Mouse (Mus musculus) kidney, embryonic 15.5 days (tissue): ENCODE results near the gene Samt1. TPM values are rescaled to one million over a fixed set of nuclear protein-coding genes. Genes with fewer than 3 reads are reported as not detected.
"Not testable (repeated sequence)": the region's sequence is repeated elsewhere in the genome, so short reads cannot be mapped to it uniquely, and the experiment has no call there.

Experiments used
- ATAC-seq: fragments of 200-750 bp; cut with Nextera tagmentation; replicated peaks from 2 replicates; pipeline ENCODE4 v1.8.0; 2017; ENCODE audit warnings: moderate TSS enrichment; ENCODE audit not compliant: low FRiP score
- H3K27ac ChIP-seq: fragments of 300-500 bp; sonication (generic); 2 replicates; pipeline ENCODE4 v1.5.1; 2015; ENCODE audit warnings: mild to moderate bottlenecking, inconsistent platforms
- H3K27me3 ChIP-seq: fragments of 300-500 bp; sonication (generic); 2 replicates; pipeline ENCODE4 v1.6.1; 2015; ENCODE audit warnings: inconsistent platforms
- H3K36me3 ChIP-seq: fragments of 300-500 bp; sonication (generic); 2 replicates; pipeline ENCODE4 v1.6.1; 2015; ENCODE audit warnings: inconsistent platforms
- H3K4me1 ChIP-seq: fragments of 300-500 bp; sonication (generic); 2 replicates; pipeline ENCODE4 v1.6.1; 2015; ENCODE audit warnings: inconsistent platforms
- H3K4me2 ChIP-seq: fragments of 300-500 bp; sonication (generic); 2 replicates; pipeline ENCODE4 v1.6.1; 2015; ENCODE audit warnings: moderate library complexity, mild to moderate bottlenecking, inconsistent platforms
- H3K4me3 ChIP-seq: fragments of 300-500 bp; sonication (generic); replicated peaks from 2 replicates; pipeline ENCODE4 v1.5.1; 2015; ENCODE audit warnings: mild to moderate bottlenecking, inconsistent platforms
- H3K9ac ChIP-seq: fragments of 300-500 bp; sonication (generic); 2 replicates; pipeline ENCODE4 v1.6.1; 2015; ENCODE audit warnings: mild to moderate bottlenecking, inconsistent platforms
- H3K9me3 ChIP-seq: fragments of 300-500 bp; sonication (generic); replicated peaks from 2 replicates; pipeline ENCODE4 v1.6.1; 2016; ENCODE audit warnings: inconsistent platforms
- WGBS: fragments of 180-500 bp; shearing (Covaris S2); methylation state at CpG from one replicate; pipeline ENCODE4 v1.1.7; 2015; ENCODE audit warnings: mixed read lengths; 5-methylcytosine and 5-hydroxymethylcytosine counted together
- polyA plus RNA-seq: library from polyadenylated mRNA; unstranded; fragments of >200 nt; fragmentation: Nextera tagmentation; extraction: Ambion mirVana; gene quantifications from 2 replicates; pipeline ENCODE4 v1.2.1, GENCODE M21; 2015

Samt1 gene
- not detected in 2 replicates for polyA plus RNA-seq

GRCm38 (mm10) chrX:154012540-154012939, at the start of gene Samt1:
Gene Samt1, minus strand, starts transcription at chrX:154012640.
- not testable (repeated sequence) for H3K36me3 ChIP-seq, H3K4me1 ChIP-seq, H3K4me2 ChIP-seq, H3K4me3 ChIP-seq, H3K9me3 ChIP-seq, H3K9ac ChIP-seq, ATAC-seq, H3K27me3 ChIP-seq, H3K27ac ChIP-seq

GRCm38 (mm10) chrX:154054939-154055338, 42.5 kb upstream of the Samt1 start, which contains the start of gene Gm10057:
Gene Gm10057, minus strand, starts transcription at chrX:154055039.
- not testable (repeated sequence) for H3K4me1 ChIP-seq, ATAC-seq, H3K9ac ChIP-seq, H3K4me2 ChIP-seq, H3K27ac ChIP-seq, H3K27me3 ChIP-seq, H3K9me3 ChIP-seq, H3K4me3 ChIP-seq, H3K36me3 ChIP-seq

GRCm38 (mm10) chrX:154033727-154034126, 21.3 kb upstream of the Samt1 start, which contains the start of gene 4921511M17Rik:
Gene 4921511M17Rik, minus strand, starts transcription at chrX:154033827.
- H3K27me3 ChIP-seq, H3K4me3 ChIP-seq, H3K9me3 ChIP-seq, H3K4me1 ChIP-seq, H3K36me3 ChIP-seq, ATAC-seq, H3K27ac ChIP-seq, H3K4me2 ChIP-seq, H3K9ac ChIP-seq: not testable (repeated sequence)

GRCm38 (mm10) chrX:153976914-153977313, 35.5 kb downstream of the Samt1 start:
- no CpG with 5 or more reads among the region's 2 CpGs for WGBS
- H3K4me1 ChIP-seq, H3K4me2 ChIP-seq, ATAC-seq, H3K36me3 ChIP-seq, H3K9ac ChIP-seq, H3K9me3 ChIP-seq, H3K4me3 ChIP-seq, H3K27ac ChIP-seq, H3K27me3 ChIP-seq: not testable (repeated sequence)

- 28% methylated on average over 4 of the region's 4 CpGs for WGBS
- H3K36me3 ChIP-seq, H3K9me3 ChIP-seq, H3K4me2 ChIP-seq, ATAC-seq, H3K27ac ChIP-seq, H3K4me3 ChIP-seq, H3K4me1 ChIP-seq, H3K27me3 ChIP-seq, H3K9ac ChIP-seq: not testable (repeated sequence)
Observed at GRCm38 (mm10) chrX:153976467-153976866, 36.0 kb downstream of the Samt1 start.

- no peaks in the 10 kb centered on the region for H3K36me3 ChIP-seq
- no peak for ATAC-seq
- H3K4me2 ChIP-seq = no peak overlapping the region
- no peaks in the 10 kb centered on the region for H3K4me1 ChIP-seq
- H3K9ac ChIP-seq = no peak overlapping the region
- no peak overlapping the region for H3K27ac ChIP-seq
- no peaks in the 10 kb centered on the region for H3K9me3 ChIP-seq
- no peak overlapping the region for H3K4me3 ChIP-seq
- H3K27me3 ChIP-seq = no peaks in the 10 kb centered on the region
- WGBS = 26% methylated on average over 2 of the region's 2 CpGs
Observed at GRCm38 (mm10) chrX:153974450-153974849, 38.0 kb downstream of the Samt1 start.

GRCm38 (mm10) chrX:153952866-153953265, 59.6 kb downstream of the Samt1 start:
- no CpG with 5 or more reads among the region's 2 CpGs for WGBS
- not testable (repeated sequence) for H3K9me3 ChIP-seq, H3K36me3 ChIP-seq, ATAC-seq, H3K4me2 ChIP-seq, H3K4me1 ChIP-seq, H3K9ac ChIP-seq, H3K27ac ChIP-seq, H3K4me3 ChIP-seq, H3K27me3 ChIP-seq

Other genes with a start within 250 kb of the Samt1 start
- gene Spin2c, start 180.4 kb downstream of the Samt1 start, polyA plus RNA-seq = 11.7 and 13.5 TPM in 2 replicates
- gene 4921511M17Rik, start 21.2 kb upstream of the Samt1 start, polyA plus RNA-seq = not detected in 2 replicates
- gene Gm10057, start 42.4 kb upstream of the Samt1 start, polyA plus RNA-seq = not detected in 2 replicates
- not detected in 2 replicates for gene Gm15140, start 108.0 kb upstream of the Samt1 start, polyA plus RNA-seq